Mouse (Mus musculus) brain, embryonic 18.5 days (tissue): ENCODE measurements at regions not wholly inside any gene's neighbourhood (a gene's known extent, or its start where the extent isn't known, plus 50 kb on each side); places are given as distances from the start of the nearest gene placed in this dataset.
"Not testable (repeated sequence)": the region's sequence is repeated elsewhere in the genome, so short reads cannot be mapped to it uniquely, and the experiment has no call there.

Experiments used
- DNase-seq: peaks from one replicate; pipeline ENCODE4 v3.0.0-alpha.2; 2012; ENCODE audit warnings: low read depth, low spot score

DNA sequence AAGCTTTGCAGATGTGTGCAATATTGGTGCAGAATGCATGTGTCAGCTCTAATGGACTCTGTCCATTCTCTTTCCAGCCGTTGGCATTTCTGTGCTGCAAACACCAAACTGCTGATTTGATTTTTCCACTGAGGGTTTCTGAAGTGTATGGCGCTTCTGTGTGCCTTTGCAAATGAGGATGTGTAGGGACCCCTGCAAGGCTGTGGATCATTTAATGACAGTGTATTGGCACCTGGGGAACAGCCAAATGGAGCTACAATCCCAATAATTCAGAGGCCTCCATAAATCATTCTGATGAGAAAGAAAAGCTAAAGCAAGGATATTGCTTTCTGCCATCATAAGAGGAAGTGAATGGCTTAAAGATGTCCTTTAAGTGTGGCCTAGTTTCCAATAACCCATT lies 305.9 kb upstream of the Pkdcc start:
- DNase-seq: no peak

DNA sequence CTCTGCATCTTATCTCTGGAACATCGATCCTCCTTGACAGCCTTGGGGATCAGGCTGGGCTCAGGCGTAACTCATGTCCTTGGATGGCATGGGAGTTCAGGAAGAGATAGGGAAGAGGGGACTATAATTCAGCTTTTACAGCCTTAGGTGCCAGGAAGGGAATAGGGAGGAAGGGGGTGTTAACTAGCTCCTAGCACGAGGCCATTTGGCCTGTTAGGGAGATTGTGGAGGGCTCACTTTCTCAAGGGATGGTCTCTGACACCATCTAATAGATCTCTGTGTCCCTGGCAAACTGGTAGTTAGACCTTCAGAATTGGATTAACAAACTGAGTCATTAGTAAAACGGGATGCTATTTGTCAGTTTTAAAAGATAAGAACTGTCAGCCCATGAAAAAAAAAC lies 292.1 kb upstream of the Pkdcc start:
- DNase-seq: not testable (repeated sequence)

DNA sequence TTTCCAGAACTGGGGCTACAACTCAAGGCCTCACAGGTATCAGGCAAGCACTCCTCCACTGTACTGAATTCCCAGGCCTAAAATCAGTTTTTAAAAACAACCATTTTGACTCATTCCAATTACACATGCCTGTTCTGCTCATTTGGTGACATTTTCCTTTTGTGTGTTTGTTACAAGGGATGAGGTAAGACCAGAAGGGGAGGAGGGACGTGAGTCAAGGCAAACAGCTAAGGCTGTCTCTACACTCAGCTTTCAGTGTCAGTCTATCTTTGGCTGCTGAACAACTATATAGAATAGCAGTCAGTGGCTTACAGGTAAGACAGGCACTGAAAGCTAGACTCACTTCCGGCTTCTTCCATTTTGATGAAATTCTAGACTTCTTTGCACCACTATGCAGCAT lies 289.3 kb upstream of the Pkdcc start:
- no peak for DNase-seq

DNA sequence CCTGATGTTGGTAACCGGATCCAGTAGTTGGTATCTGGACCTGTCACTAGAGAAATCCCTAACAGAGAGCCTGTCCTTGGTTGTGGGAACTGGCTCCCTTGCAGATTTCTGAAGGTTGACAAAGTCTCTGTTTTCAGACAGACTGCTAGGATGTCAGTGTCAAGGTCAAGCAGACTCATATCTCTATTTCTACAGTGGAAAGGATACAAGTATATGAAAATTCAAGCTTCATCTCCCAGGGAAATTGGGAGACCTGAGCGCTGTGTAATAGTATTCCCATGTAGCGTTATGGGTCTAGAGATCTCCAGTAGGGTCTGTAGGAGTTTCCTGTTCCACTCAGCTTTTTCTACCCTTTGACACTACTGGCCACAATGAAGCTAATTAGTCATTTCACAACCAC lies 287.4 kb upstream of the Pkdcc start:
- no peak for DNase-seq

DNA sequence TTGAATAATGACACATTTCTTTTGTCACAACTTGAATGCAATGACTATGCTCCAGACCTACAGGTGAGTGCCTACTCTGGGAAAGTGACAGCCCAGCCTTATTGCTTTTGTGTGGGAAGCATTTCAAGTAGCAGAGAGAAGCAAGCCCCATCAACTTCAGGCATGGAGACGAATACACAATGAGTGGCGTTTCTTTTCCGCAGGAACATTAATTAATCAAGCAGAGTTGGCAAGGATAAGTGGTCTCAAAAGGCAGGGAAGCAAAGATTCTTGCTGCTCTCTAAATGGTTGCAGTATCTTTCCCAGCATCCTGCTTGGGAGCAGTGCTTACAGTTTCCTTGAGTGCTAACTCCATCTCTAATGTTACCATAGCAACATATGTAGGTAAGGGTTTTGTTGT lies 285.6 kb upstream of the Pkdcc start:
- DNase-seq: peak; percentile 32

DNA sequence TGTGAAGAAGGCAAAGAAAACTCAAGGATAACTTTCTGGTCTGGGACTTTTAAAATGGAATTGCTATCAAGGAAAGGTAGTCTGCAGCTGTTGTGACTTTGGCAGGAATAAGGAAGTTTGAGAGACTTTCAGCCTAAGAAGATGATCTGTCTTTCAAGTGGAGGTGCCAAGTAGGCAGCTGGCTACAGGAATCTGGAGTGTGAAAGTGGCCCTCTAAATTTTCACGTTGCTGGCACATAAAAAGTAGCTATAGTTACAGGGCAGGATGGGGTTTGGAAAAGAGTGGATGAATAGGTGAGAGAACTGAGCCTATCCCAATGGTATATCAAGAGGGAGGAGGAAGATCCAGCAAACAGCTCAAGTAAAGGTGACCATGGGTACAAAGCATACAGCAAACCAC lies 284.4 kb upstream of the Pkdcc start:
- no peak for DNase-seq

DNA sequence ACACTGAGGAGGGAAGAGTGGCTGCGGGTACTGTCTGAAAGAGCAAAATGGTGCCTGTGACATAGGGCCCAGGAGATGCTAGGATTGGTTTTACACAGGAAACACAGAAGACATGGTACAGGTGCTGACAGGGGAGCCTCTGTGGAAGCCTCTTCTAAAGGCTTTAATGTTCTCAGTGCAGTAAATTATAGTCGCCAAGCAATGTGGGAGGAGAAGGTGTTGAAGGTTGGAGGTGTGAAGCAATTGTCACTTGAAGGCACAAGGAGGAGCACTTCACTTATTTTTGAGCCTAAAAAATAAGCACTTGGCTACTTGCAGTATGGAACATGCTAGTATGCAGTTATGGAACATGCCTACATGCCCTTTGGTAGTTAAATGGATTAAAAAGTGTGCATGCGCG lies 283.6 kb upstream of the Pkdcc start:
- no peak for DNase-seq

DNA sequence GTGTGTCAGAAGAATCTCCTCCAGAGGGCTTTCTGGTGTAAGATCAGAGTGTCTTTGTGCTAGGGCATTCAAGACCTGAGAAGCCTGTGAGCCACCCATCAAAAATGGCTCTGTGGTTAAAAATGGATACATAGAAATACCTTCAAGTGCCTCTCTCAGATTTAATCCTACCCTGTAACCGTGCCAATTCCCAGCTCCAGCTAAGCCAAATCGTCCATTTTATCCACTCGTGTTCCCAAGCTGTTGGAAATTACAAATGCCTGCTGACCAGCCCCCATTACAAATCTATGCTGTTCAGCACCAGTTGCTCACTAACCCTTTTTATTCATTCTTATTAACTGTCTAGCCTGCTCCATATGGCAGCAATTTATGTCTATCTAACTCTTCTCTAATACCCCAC lies 278.3 kb upstream of the Pkdcc start:
- no peak for DNase-seq

DNA sequence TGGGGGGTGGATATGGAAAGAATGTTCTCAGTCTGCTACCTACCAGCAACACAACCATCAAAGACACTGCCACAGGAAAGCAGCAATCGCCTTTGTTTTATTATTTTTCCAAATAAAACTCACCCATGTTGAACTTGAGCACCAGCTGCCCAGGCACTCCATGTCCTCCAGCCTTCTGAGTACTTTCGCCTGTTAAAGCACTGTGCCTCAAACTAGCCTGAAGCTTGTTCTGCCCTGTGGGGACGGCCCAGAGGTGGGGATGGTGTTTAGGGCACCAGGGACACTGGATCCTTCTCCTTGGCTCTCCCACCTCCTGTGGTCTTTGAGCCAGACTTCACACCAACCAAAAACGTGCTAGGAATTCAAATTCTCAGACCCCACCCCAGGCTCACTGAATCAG lies 269.0 kb upstream of the Pkdcc start:
- DNase-seq: no peak

DNA sequence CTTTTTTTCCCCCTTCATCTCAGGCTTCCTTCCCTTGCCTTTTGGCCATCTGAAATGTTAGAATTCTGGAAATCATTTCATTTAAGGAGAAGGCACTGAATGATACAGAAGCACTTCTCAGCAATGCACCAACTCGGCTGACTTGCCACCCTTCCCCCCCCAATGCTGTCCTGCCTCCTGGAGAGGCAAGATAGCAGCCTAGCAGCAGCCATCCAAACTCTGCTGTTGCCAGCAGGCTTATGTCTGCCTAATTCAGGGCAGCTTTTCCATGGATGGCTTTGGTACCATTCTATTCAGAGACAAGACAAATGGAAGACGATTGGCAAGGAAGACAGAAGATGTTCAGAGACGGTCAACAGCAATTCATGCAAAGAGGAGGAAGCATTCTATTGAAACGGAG lies 265.3 kb upstream of the Pkdcc start:
- DNase-seq: no peak

DNA sequence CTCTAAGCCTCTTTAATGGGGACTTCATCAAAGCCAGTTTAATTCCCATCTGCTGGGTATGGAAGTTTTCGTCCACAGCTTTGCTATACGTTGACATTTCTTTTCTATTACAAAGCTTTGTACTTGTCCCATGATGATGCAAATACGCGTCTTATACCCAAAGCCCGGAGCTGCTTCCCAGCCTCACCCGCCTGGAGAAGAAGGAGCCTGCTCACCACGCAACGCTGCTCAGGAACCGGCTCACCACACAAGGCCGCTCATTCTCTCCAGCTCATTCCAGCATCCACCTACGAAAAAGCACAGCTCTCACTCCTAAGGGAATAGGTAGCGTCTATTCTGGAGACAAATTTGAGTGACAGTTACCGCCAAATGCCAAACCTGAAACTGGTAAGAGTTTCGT lies 264.8 kb upstream of the Pkdcc start:
- DNase-seq: no peak

DNA sequence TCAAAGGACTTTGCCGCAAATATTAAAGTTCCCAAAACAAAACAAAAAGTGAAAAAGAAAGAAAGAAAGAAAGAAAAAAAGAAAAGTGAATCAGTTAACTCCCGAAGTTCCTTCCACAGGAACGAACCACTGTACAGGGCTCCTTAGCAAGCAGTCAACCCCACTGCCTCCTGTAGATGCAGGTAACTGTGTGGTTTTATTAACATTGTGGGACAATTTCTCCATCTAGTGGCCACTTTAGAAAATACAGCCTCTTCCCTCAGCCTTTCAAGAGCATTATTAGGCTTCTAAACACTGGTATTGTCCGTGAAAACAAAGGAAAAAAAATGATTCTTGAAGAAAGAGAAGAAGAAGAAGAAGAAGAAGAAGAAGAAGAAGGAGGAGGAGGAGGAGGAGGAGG lies 257.7 kb upstream of the Pkdcc start:
- DNase-seq: peak; percentile 69

DNA sequence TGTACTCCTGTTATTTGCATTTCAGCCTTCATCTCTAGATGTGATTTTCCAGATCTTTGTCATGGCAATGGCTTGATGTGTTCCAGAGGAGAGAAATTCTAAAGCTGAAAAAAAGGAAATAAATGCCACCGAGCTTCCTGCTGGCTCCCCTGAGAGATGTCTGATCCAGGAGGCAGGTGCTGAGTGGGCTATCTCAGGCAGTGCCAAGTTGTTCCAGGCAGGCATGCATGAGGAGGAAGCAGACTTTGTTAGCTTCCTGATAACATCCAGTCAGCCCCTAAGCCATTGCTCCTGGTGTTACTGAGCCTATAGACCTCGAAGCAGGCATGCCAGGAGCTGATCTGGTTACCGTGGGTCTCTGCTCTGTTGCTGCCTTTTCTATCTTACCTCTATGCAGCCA lies 251.7 kb upstream of the Pkdcc start:
- DNase-seq: no peak

DNA sequence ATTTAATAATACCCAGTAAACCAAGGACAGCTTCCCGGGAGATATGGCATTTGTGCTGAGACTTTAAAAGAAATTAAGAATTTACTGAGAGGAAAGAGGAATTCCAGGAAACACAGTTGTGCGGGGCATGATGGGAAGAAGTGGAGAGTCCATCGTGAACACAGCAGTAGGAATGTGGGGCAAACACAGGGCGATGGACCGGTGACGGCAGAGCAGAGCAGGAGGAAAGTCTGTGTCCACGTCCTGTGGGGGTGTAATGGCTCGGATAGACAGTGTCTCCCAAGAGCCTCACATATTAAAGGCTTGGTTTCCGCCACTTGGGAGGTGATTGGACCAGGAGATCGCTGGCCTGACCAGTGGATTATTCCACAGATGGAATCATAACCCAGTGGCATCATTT lies 215.4 kb upstream of the Pkdcc start:
- DNase-seq: no peak

DNA sequence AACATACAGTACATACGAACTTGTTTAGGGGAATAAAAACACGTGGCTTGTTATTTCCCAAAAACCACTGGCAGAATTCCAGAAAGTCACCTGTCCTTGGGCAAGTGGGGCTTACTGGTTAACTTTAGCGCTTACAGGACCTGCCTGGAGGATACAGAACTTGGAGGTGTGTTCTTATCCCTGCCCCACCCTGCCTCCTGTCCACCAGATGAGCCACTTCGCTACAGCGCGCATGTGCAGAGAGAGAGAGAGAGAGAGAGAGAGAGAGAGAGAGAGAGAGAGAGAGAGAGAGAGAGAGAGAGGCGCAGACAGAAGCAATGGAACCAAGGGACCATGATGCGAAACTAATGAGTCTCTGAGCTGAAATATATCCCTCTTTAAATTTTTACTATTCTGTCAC lies 214.7 kb upstream of the Pkdcc start:
- DNase-seq: no peak

DNA sequence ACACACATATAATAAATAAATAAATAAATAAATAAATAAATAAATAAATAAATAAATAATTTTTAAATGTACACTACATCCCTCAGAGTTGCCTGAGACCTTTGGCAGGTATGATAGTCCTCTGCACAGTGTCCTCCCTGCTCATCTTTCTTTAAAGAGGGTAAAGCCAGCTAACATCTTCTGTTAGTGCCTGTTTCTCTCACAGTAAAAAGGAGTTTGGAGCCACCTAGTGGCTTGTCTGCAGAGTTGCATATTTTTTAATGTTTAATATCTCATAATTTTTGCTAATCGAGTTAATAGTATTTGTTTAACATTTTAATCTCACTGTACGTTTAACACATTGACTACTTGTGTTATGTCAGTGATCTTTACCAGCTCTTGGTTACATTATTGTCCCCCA lies 213.5 kb upstream of the Pkdcc start:
- DNase-seq: peak; percentile 18

DNA sequence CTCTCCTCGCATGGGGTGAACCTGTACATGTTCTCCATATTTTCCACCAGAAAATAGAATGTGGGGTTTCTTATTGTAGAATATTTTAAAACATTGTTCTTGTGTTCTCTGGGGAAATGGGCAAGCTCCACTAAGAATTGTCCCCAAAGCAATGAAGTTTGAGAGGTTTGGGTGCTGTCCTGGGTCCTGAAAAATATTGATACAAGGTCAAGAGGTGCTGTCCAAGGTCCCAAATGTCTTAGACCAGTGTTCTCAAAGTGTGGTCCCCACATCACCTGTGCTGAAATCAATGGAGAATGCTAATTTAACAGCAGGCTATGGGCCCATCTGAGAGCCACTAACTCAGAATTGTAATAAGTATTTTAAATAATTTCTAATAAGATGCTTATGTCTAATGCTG lies 204.2 kb upstream of the Pkdcc start:
- no peak for DNase-seq

DNA sequence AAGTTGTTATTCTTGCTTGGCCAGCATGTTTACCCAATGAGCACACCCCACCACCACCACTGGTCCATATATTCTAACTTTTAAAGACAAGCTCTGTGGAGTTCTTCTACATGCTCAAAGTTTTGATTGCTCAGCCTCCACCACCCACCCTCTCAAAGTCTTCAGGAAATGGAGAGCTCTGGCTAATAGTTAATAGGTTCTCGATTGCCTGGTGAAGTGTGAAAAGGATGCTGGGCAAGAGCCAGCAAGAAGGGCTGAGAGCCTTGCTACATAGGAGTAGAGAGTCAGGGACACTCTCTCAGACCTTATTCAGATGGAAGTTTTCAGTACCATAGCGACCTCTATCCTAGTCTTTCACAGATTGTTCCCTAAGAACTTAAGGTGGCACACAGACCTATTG lies 199.4 kb upstream of the Pkdcc start:
- no peak for DNase-seq

DNA sequence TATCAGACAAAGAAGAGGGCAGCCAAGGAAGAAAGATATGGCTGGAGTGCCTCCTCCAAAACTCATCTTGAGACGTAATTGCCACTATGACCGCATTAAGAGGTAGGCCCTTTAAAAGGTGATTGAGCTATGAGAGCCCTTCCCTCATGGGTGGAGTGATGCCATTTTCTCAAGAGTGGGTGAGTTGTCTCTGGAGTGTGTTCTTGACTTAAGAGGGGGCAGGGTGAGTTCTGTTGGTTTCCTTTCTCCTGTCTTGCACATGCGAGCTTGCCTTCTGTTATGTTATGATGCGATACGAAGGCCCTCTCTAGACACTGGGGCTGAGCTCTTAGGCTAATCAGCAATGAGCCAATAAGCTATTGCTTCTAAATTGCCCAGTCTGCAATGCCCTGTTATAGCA lies 198.2 kb upstream of the Pkdcc start:
- DNase-seq: no peak

DNA sequence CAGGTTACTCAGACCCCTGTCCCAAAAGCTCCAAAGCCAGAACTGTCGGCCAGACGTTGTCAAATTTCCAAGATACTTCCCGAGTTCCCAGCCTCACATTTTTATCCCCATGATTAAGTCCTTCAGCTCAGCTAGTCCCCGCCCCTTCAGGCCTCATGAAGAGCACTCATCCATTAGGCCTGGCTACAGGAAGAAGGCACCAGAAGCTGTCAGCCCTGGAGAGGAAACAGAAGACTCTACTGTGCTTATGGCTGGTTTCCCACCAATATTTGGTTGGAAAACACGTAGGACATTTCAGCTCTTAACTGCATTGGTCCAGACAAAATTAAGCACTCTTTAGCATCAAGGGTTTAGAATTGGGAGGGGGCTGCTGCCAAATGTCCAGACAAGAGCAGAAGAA lies 195.8 kb upstream of the Pkdcc start:
- no peak for DNase-seq

DNA sequence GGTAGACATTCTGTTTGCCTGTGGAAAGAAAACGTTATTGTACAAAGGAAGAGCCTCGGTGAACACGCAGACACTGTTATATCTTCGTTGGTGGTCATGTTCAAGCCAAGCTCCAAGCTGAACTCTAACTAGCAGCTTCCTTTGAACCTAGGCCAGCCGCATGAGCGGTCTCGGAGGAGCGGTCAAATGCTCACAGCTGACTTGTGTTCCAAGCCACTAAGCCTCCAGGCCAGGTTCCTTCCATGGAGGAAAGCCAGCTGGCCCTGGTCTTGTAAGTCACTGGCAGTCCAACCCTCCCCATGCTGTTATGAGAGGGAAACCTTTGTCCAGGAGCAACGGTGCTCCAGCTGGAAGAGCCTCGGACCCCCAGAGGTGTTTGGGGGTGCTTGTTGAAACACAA lies 194.5 kb upstream of the Pkdcc start:
- DNase-seq: no peak

DNA sequence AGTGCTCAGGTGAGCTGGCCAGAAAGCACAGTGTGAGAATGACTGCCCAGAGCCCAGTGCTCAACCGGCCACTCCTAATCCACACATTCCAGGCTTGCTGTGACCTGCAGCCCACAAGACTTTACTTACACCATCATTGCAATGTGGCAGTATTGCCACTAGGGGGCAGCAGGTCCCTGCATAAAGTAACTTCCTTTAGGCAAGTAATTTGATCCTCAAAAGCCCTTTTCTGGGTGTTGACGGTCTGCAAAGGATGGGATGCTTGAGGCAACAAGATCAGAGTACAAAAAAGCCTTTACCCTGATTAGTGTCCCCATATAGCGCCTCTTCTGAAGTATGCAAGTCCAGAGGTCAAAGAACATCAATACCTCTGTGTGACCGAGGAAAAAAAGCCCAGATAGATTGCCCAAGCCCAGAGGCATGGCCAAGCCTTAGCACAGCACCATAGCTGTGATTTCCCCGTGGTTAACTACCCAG lies 189.7 kb upstream of the Pkdcc start:
- peak; percentile 65 for DNase-seq

DNA sequence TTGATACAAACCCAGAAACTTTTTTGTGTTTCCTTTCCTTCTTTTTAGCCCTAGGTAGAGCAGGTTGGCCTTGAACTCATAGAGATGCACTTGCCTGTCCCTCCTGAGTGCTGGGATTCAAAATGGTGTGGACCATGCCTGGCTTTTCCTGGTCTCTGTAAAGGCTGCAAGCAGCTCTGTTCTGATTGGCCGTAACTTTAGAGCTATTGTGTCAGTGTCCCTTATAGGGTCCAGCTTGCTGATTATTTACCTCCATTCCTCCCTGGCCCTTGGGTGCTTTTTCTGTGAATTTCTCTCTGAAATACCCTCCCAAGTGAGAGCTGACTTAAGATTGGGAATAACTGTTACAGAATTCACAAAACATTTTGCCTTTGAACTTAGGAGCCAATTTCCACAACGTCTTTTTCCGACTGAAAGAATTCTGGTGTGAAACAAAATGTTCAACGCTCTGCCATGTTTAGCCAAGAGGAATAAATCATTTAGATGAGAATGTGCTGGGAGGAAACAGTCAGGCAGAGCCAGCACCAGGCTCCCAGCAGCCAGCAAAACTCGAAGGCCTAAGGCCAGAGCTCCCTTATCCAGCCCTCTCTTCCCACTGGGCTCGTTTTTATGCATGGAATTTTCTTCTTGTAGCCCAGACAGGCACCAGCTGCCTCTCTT lies 180.0 kb upstream of the Pkdcc start:
- peak; percentile 16 for DNase-seq

DNA sequence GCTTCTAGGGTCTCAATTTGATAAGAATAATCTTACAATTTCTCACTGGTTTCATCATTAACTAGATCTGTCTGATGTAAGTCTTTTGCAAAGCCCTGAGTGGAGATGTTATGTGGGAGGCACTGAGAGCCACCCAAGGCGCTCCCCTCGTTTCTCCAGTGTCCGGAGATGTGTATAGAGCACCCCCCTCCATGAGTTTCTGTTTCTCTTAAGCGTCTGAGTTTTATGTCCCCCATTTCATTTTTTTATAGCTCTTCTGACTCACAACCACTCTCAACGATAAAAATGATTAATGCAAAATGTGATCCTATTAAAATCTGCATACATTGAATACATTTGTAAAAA lies 179.5 kb upstream of the Pkdcc start:
- no peak for DNase-seq
